Mouse (Mus musculus): ENCODE measurements at regions not wholly inside any gene's neighbourhood (a gene's known extent, or its start where the extent isn't known, plus 50 kb on each side); places are given as distances from the start of the nearest gene placed in this dataset.

- no peak for ATAC-seq (ENCODE audit: low read depth)
- H3K27me3 ChIP-seq (ENCODE audit: control insufficient read depth, insufficient read depth, low read depth, low read length) = no peaks in the 10 kb centered on the region
- H3K36me3 ChIP-seq (ENCODE audit: control insufficient read depth, insufficient read depth) = no peaks in the 10 kb centered on the region
- WGBS (ENCODE audit: insufficient replicate concordance) = 56% methylated on average over 6 of the region's 6 CpGs
- no peaks in the 10 kb centered on the region for H3K4me1 ChIP-seq (ENCODE audit: control insufficient read depth, low read depth, low read length)
- H3K27ac ChIP-seq (ENCODE audit: low read length) = no peak overlapping the region
- H3K9ac ChIP-seq (ENCODE audit: low read depth, low read length) = no peak overlapping the region
- no peak overlapping the region for H3K4me3 ChIP-seq (ENCODE audit: low read depth, low read length)
- H3K4me2 ChIP-seq (ENCODE audit: low read depth, low read length) = no peak overlapping the region
- H3K9me3 ChIP-seq (replicated peaks; ENCODE audit: control insufficient read depth, low read length) = no peaks in the 10 kb centered on the region
Observed at GRCm38 (mm10) chr4:89053606-89054005, 83.3 kb upstream of the Mtap start.

GRCm38 (mm10) chr4:89051897-89052296 is 85.0 kb upstream of the Mtap start:
- Histone ChIP-seq H3K9ac (ENCODE audit: low read depth, low read length) (no peak overlapping the region), H3K9me3 (replicated peaks; ENCODE audit: control insufficient read depth, low read length) (no peaks in the 10 kb centered on the region), H3K4me3 (ENCODE audit: low read depth, low read length) (no peak overlapping the region), H3K4me1 (ENCODE audit: control insufficient read depth, low read depth, low read length) (no peaks in the 10 kb centered on the region), H3K4me2 (ENCODE audit: low read depth, low read length) (no peak overlapping the region), H3K27ac (ENCODE audit: low read length) (no peak overlapping the region), H3K27me3 (ENCODE audit: control insufficient read depth, insufficient read depth, low read depth, low read length) (no peaks in the 10 kb centered on the region), H3K36me3 (ENCODE audit: control insufficient read depth, insufficient read depth) (no peaks in the 10 kb centered on the region)
- 18% methylated on average over 5 of the region's 5 CpGs for WGBS (ENCODE audit: insufficient replicate concordance)
- ATAC-seq (ENCODE audit: low read depth) = no peak

GRCm38 (mm10) chr4:89050551-89051199 is 86.2 kb upstream of the Mtap start:
- Histone ChIP-seq H3K36me3 (ENCODE audit: control insufficient read depth, insufficient read depth) (no peaks in the 10 kb centered on the region), H3K9me3 (replicated peaks; ENCODE audit: control insufficient read depth, low read length) (no peaks in the 10 kb centered on the region), H3K27ac (ENCODE audit: low read length) (no peak overlapping the region), H3K9ac (ENCODE audit: low read depth, low read length) (no peak overlapping the region), H3K4me1 (ENCODE audit: control insufficient read depth, low read depth, low read length) (no peaks in the 10 kb centered on the region), H3K27me3 (ENCODE audit: control insufficient read depth, insufficient read depth, low read depth, low read length) (no peaks in the 10 kb centered on the region), H3K4me2 (ENCODE audit: low read depth, low read length) (no peak overlapping the region), H3K4me3 (ENCODE audit: low read depth, low read length) (no peak overlapping the region)
- 51% methylated on average over 4 of the region's 4 CpGs for WGBS (ENCODE audit: insufficient replicate concordance)
- no peak for ATAC-seq (ENCODE audit: low read depth)

GRCm38 (mm10) chr4:89049592-89050440 is 87.1 kb upstream of the Mtap start:
- H3K4me1 ChIP-seq (ENCODE audit: control insufficient read depth, low read depth, low read length) = no peaks in the 10 kb centered on the region; the same call in 1 of the 2 replicates
- H3K4me3 ChIP-seq (ENCODE audit: low read depth, low read length) = no peak overlapping the region
- H3K4me2 ChIP-seq (ENCODE audit: low read depth, low read length) = no peak overlapping the region
- no peak overlapping the region for H3K27ac ChIP-seq (ENCODE audit: low read length)
- no peaks in the 10 kb centered on the region for H3K36me3 ChIP-seq (ENCODE audit: control insufficient read depth, insufficient read depth)
- 33% methylated on average over 7 of the region's 7 CpGs for WGBS (ENCODE audit: insufficient replicate concordance)
- no peaks in the 10 kb centered on the region for H3K9me3 ChIP-seq (replicated peaks; ENCODE audit: control insufficient read depth, low read length)
- ATAC-seq (ENCODE audit: low read depth) = no peak
- no peak overlapping the region for H3K9ac ChIP-seq (ENCODE audit: low read depth, low read length)
- H3K27me3 ChIP-seq (ENCODE audit: control insufficient read depth, insufficient read depth, low read depth, low read length) = no peaks in the 10 kb centered on the region

- H3K9me3 ChIP-seq (replicated peaks; ENCODE audit: control insufficient read depth, low read length) = no peaks in the 10 kb centered on the region
- no peaks in the 10 kb centered on the region for H3K27me3 ChIP-seq (ENCODE audit: control insufficient read depth, insufficient read depth, low read depth, low read length)
- H3K9ac ChIP-seq (ENCODE audit: low read depth, low read length) = no peak overlapping the region
- H3K36me3 ChIP-seq (ENCODE audit: control insufficient read depth, insufficient read depth) = no peaks in the 10 kb centered on the region
- no peak overlapping the region for H3K4me3 ChIP-seq (ENCODE audit: low read depth, low read length)
- no peak overlapping the region for H3K27ac ChIP-seq (ENCODE audit: low read length)
- H3K4me1 ChIP-seq (ENCODE audit: control insufficient read depth, low read depth, low read length) = no peaks in the 10 kb centered on the region; the same call in 1 of the 2 replicates
- no peak for ATAC-seq (ENCODE audit: low read depth)
- H3K4me2 ChIP-seq (ENCODE audit: low read depth, low read length) = no peak overlapping the region
Observed at GRCm38 (mm10) chr4:89044516-89044915, 92.4 kb upstream of the Mtap start.

- Histone ChIP-seq H3K4me1 (ENCODE audit: control insufficient read depth, low read depth, low read length) (no peaks in the 10 kb centered on the region; the same call in 1 of the 2 replicates), H3K27me3 (ENCODE audit: control insufficient read depth, insufficient read depth, low read depth, low read length) (no peaks in the 10 kb centered on the region), H3K36me3 (ENCODE audit: control insufficient read depth, insufficient read depth) (no peaks in the 10 kb centered on the region), H3K9ac (ENCODE audit: low read depth, low read length) (no peak overlapping the region), H3K27ac (ENCODE audit: low read length) (no peak overlapping the region), H3K4me2 (ENCODE audit: low read depth, low read length) (no peak overlapping the region), H3K9me3 (replicated peaks; ENCODE audit: control insufficient read depth, low read length) (no peaks in the 10 kb centered on the region), H3K4me3 (ENCODE audit: low read depth, low read length) (no peak overlapping the region)
- WGBS (ENCODE audit: insufficient replicate concordance) = 6% methylated on average over 1 of the region's 1 CpGs
- peak; percentile 92 for ATAC-seq (ENCODE audit: low read depth)
Observed at GRCm38 (mm10) chr4:89043982-89044381, 92.9 kb upstream of the Mtap start.

- Histone ChIP-seq H3K9ac (ENCODE audit: low read depth, low read length) (no peak overlapping the region), H3K27ac (ENCODE audit: low read length) (no peak overlapping the region), H3K4me1 (ENCODE audit: control insufficient read depth, low read depth, low read length) (no peaks in the 10 kb centered on the region; the same call in 1 of the 2 replicates), H3K27me3 (ENCODE audit: control insufficient read depth, insufficient read depth, low read depth, low read length) (no peaks in the 10 kb centered on the region), H3K36me3 (ENCODE audit: control insufficient read depth, insufficient read depth) (no peaks in the 10 kb centered on the region), H3K4me2 (ENCODE audit: low read depth, low read length) (no peak overlapping the region), H3K9me3 (replicated peaks; ENCODE audit: control insufficient read depth, low read length) (no peaks in the 10 kb centered on the region), H3K4me3 (ENCODE audit: low read depth, low read length) (no peak overlapping the region)
- ATAC-seq (ENCODE audit: low read depth) = no peak
- 35% methylated on average over 5 of the region's 5 CpGs for whole genome bisulfite sequencing (ENCODE audit: insufficient replicate concordance)
Observed at GRCm38 (mm10) chr4:89040856-89041255, 96.1 kb upstream of the Mtap start.

GRCm38 (mm10) chr4:89038906-89039305 is 98.0 kb upstream of the Mtap start:
- H3K9ac ChIP-seq (ENCODE audit: low read depth, low read length) = no peak overlapping the region
- H3K27me3 ChIP-seq (ENCODE audit: control insufficient read depth, insufficient read depth, low read depth, low read length) = no peaks in the 10 kb centered on the region
- no peak overlapping the region for H3K4me2 ChIP-seq (ENCODE audit: low read depth, low read length)
- H3K27ac ChIP-seq (ENCODE audit: low read length) = no peak overlapping the region
- no peaks in the 10 kb centered on the region for H3K4me1 ChIP-seq (ENCODE audit: control insufficient read depth, low read depth, low read length)
- no peak overlapping the region for H3K4me3 ChIP-seq (ENCODE audit: low read depth, low read length)
- no peaks in the 10 kb centered on the region for H3K9me3 ChIP-seq (replicated peaks; ENCODE audit: control insufficient read depth, low read length)
- WGBS (ENCODE audit: insufficient replicate concordance) = 40% methylated on average over 5 of the region's 5 CpGs
- H3K36me3 ChIP-seq (ENCODE audit: control insufficient read depth, insufficient read depth) = no peaks in the 10 kb centered on the region
- ATAC-seq (ENCODE audit: low read depth) = no peak

GRCm38 (mm10) chr4:89038135-89038534 is 98.8 kb upstream of the Mtap start:
- Histone ChIP-seq H3K9ac (ENCODE audit: low read depth, low read length) (no peak overlapping the region), H3K27me3 (ENCODE audit: control insufficient read depth, insufficient read depth, low read depth, low read length) (no peaks in the 10 kb centered on the region), H3K4me1 (ENCODE audit: control insufficient read depth, low read depth, low read length) (no peaks in the 10 kb centered on the region), H3K36me3 (ENCODE audit: control insufficient read depth, insufficient read depth) (no peaks in the 10 kb centered on the region), H3K9me3 (replicated peaks; ENCODE audit: control insufficient read depth, low read length) (no peaks in the 10 kb centered on the region), H3K27ac (ENCODE audit: low read length) (no peak overlapping the region), H3K4me2 (ENCODE audit: low read depth, low read length) (no peak overlapping the region), H3K4me3 (ENCODE audit: low read depth, low read length) (no peak overlapping the region)
- no peak for ATAC-seq (ENCODE audit: low read depth)
- 43% methylated on average over 4 of the region's 4 CpGs for WGBS (ENCODE audit: insufficient replicate concordance)
